Mouse (Mus musculus) macrophage (primary cell): ENCODE measurements around the gene Bves. TPM values are rescaled to one million over a fixed set of nuclear protein-coding genes. Genes with fewer than 3 reads are reported as not detected.
"Not testable (repeated sequence)": the region's sequence is repeated elsewhere in the genome, so short reads cannot be mapped to it uniquely, and the experiment has no call there.

Experiments
- H3K27ac ChIP-seq: fragments of 350-480 bp; formaldehyde crosslinking; 2 replicates; pipeline ENCODE4 v1.9.0; 2021
- H3K36me3 ChIP-seq: fragments of 350-480 bp; formaldehyde crosslinking; 2 replicates; pipeline ENCODE4 v1.9.0; 2021; ENCODE audit errors: inconsistent target
- H3K4me3 ChIP-seq: fragments of 350-480 bp; formaldehyde crosslinking; 2 replicates; pipeline ENCODE4 v1.9.0; 2021; ENCODE audit errors: inconsistent target
- H3K79me2 ChIP-seq: fragments of 350-480 bp; formaldehyde crosslinking; 2 replicates; pipeline ENCODE4 v1.9.0; 2021; ENCODE audit errors: inconsistent target
- WGBS: methylation state at CpG from one replicate; pipeline ENCODE4 v1.1.7; 2026; ENCODE audit warnings: inconsistent platforms; ENCODE audit not compliant: missing documents; 5-methylcytosine and 5-hydroxymethylcytosine counted together
- polyA plus RNA-seq: library from polyadenylated mRNA; stranded (reverse); fragments of 250-400 nt; gene quantifications from 3 replicates; pipeline ENCODE4 v1.2.4, GENCODE M21; 2018; ENCODE audit warnings: inconsistent platforms

The Bves gene
- polyA plus RNA-seq, 1 experiment from 2014 or later, result not detected

DNA sequence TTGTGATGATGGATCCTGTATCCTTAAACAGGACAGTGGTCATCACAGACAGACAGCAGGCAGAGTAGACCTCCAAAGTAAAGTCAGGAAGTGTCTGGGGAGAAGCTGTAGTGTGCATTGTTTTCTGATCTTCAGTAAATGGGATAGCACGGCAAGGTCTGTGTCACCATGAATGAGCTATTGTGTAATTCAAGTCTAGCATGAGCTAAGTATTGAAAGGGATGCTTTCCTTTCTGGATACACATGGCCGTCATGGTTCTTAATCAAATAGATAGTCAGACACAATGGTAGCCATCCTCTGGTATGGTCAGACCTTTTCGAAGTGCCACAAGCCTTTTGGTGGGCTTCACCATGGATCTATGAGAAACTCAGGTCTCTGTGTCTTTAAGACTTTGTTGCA lies 15.3 kb upstream of the Bves start:
- no peak overlapping the region for H3K4me3 ChIP-seq
- 81% methylated on average over 3 of the region's 3 CpGs for WGBS

DNA sequence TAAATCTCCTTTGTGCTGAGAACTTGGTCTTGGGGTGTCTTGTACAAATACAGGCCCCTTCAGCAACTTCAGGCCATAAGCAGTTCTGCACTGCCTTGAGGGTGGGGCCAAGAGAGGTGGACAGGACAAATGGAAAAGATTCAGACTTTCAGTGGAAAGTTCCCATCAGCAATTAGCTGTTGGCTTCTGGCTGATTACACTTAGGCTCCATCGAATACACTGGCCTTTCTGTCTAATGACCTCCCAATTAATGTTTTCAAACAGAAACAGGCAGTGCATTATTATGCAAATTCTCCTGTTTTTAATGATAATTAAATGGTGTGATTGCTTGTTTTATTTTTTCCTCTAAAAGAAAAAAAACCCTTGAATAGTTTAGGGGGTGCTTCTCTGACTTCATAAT lies 11.4 kb upstream of the Bves start:
- Histone ChIP-seq H3K4me3 (no peak overlapping the region), H3K79me2 (no peaks in the 10 kb centered on the region), H3K36me3 (no peaks in the 10 kb centered on the region), H3K27ac (no peak overlapping the region)
- WGBS, result 71% methylated on average over 1 of the region's 1 CpGs

More for the DNA sequence above, 15.3 kb upstream of the Bves start:
- no peak overlapping the region for H3K27ac ChIP-seq
- no peaks in the 10 kb centered on the region for H3K79me2 ChIP-seq
- H3K36me3 ChIP-seq, result no peaks in the 10 kb centered on the region

DNA sequence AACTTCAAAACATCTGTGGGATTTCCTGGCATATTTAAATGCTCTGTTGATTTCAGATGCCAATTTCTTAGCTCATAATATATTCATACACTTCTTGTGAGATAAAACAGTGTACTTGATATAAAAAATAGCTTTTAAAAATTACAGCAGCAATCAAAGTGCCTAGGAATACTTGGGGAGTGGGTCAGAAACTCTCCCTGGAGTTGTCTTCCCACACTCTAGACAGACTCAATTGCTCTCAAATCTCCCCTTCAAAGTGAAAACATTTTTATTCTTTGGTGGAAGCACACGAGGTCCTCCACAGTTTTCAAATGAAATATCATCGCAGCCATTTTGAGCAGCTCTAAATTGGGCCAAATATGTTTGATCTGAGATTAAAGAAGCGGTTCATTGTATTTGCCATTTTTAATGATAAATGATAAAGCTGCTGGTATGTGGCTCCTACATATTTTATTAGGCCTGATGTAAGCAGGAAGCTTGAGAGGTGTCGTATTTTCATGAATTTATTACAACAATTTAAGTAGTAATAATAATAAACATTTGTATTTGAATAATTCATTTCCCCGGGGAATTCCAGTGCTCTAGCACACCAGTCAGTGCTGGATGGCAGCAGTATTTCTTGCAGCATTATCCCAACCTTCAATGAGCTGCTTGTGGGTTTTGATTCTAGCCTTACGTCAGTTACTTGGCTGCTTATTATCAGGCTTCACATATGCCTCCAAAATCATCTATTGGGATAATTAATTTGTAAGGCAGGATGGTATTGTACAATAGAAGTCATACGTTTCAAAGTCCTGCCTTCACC lies 7.2 kb upstream of the Bves start:
- Histone ChIP-seq H3K36me3 (no peaks in the 10 kb centered on the region), H3K79me2 (no peaks in the 10 kb centered on the region), H3K4me3 (no peak overlapping the region), H3K27ac (no peak overlapping the region)
- WGBS, result 93% methylated on average over 7 of the region's 7 CpGs

DNA sequence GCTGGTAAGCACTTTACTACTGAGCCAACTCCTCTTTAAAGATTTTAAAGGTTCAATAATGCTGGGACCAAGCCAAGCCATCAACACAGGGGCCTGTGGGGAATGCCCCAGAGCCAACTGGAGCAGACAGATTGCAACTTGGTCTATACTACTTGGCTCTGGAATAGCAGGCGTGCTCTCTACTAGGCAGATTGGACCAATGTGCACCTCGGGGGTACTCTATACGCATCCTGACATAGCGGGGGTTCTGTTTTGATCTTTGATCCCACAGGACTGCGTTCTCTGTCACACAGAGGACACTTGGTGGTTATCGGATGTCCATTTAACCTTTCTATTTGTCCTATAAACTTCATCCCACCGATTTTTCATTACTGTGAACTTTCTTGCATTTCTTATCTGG lies 647 bp upstream of the Bves start:
- no peak overlapping the region for H3K4me3 ChIP-seq
- H3K79me2 ChIP-seq, result no peaks in the 10 kb centered on the region
- WGBS, result 51% methylated on average over 7 of the region's 7 CpGs
- H3K36me3 ChIP-seq, result no peaks in the 10 kb centered on the region
- H3K27ac ChIP-seq, result no peak overlapping the region

DNA sequence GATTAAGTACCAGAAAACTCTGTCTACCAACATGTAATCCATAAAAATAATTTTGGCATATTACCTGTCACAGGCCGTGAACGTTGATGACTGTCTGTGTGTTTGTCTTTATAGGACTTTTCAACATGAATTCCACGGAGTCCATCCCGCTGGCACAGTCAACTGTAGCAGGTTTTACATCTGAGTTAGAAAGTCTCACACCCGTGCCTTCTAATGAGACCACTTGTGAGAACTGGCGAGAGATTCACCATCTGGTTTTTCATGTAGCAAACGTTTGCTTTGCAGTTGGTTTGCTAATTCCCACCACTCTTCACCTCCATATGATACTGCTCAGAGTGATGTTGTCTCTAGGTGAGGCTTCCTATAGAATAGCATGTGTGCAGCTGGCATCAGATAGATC lies 3.5 kb downstream of the Bves start:
- H3K4me3 ChIP-seq, result no peak overlapping the region
- H3K36me3 ChIP-seq, result no peaks in the 10 kb centered on the region
- no peak overlapping the region for H3K27ac ChIP-seq
- no peaks in the 10 kb centered on the region for H3K79me2 ChIP-seq
- WGBS, result 80% methylated on average over 5 of the region's 7 CpGs

DNA sequence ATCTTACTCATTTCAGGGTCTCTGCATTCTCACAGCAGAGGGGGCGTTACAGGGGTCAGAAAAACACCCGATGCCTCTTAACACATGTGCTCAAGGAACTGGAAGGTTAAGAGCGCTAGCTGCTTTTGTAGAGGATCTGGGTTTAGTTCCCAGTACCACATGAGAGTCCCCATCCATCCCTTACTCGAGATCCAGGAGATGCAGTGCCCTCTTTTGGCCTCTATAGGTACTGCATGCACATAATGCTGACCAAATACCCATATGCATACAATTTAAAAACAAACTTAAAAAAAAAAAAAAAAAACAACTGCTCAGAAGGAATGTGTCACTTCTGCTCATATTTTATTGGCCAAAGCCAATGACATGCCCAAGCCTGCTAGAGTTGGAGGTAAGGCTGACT lies 8.8 kb downstream of the Bves start:
- 73% methylated on average over 4 of the region's 4 CpGs for WGBS
- Histone ChIP-seq H3K79me2 (no peaks in the 10 kb centered on the region), H3K27ac (no peak overlapping the region), H3K4me3 (no peak overlapping the region), H3K36me3 (no peaks in the 10 kb centered on the region)

DNA sequence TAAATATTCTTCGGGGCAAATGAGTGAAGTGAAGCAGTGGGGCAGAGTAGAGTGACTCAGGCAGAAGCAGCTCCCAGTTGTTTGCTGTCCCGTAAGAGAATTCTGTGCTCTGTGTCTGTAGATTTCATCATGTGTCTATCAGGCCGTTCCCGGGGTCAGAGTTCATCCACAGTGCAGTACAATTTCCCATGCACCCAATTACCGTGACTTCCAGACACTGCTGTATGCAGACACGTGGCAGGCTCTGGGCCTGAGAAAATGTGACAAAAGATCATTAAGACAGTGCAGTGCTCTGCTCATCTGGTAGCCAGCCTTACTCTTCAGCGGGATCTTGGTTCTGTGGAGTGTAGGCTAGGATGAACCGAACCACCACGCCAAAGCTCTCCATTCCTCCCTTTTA lies 9.6 kb downstream of the Bves start:
- H3K36me3 ChIP-seq, result no peaks in the 10 kb centered on the region
- no peak overlapping the region for H3K4me3 ChIP-seq
- 97% methylated on average over 9 of the region's 9 CpGs for WGBS
- H3K27ac ChIP-seq, result no peak overlapping the region
- H3K79me2 ChIP-seq, result no peaks in the 10 kb centered on the region

DNA sequence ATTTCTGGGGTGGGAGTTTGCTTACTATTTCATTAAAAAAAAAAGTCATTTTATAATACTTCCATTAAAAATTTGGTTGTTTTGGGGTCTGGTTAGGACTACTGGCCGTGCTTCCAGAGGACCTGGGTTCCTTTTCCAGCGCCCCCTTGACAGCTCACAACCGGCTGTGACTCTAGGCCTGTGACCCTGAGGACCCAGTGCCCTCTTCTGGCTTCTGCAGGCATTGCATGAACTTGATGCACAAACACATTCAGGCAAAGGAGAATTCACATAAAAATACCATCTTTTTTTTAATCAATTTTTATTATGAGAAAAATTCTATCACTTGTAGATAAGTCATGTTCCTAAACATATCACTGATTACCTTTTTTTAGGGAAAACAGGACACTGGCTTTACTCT lies 12.6 kb downstream of the Bves start:
- H3K36me3 ChIP-seq, H3K79me2 ChIP-seq, H3K4me3 ChIP-seq, H3K27ac ChIP-seq: not testable (repeated sequence)
- WGBS, result 94% methylated on average over 3 of the region's 3 CpGs

DNA sequence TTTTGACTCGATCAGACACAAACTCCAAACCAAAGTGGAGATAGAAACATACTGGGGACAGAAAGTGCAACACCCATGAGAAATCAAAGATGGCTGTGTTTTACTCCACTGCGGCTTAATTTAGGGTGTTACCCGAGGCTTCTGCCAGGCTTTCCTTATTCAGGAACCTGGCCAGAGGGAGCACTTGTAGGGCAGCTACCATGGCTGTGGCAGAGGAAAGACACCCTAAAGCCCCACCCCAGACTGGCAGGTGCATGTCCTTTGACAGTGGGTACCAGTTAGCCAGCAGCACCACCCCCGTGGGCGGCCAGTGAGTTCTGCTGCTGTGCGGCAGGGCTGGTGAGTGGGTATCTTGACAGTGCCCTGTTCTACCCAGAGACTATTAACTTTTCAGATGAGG lies 20.5 kb downstream of the Bves start:
- no peak overlapping the region for H3K27ac ChIP-seq
- no peak overlapping the region for H3K4me3 ChIP-seq
- 92% methylated on average over 6 of the region's 6 CpGs for WGBS
- H3K79me2 ChIP-seq, result no peaks in the 10 kb centered on the region
- no peaks in the 10 kb centered on the region for H3K36me3 ChIP-seq

DNA sequence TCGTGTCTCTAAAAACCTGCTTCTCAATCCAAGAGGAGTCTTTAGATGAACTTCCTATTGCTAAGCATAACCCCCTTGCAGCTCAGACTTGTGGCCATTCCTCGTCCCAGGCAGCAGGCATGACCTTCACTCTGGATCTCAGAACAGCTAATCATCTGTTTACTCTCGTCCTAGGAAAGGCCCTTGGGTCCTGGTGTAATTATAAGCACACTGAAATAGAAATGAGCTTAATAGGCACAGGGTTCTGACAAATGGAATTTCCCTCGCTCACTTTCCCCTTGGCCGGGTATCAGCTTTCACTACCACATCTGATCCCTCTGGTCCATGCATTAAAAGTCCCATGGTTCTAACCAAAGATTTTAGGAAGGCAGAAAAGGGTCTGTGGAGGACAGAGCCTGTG lies 27.8 kb downstream of the Bves start:
- Histone ChIP-seq H3K27ac (no peak overlapping the region), H3K79me2 (no peaks in the 10 kb centered on the region), H3K36me3 (no peaks in the 10 kb centered on the region), H3K4me3 (no peak overlapping the region)
- WGBS, result 73% methylated on average over 5 of the region's 5 CpGs

DNA sequence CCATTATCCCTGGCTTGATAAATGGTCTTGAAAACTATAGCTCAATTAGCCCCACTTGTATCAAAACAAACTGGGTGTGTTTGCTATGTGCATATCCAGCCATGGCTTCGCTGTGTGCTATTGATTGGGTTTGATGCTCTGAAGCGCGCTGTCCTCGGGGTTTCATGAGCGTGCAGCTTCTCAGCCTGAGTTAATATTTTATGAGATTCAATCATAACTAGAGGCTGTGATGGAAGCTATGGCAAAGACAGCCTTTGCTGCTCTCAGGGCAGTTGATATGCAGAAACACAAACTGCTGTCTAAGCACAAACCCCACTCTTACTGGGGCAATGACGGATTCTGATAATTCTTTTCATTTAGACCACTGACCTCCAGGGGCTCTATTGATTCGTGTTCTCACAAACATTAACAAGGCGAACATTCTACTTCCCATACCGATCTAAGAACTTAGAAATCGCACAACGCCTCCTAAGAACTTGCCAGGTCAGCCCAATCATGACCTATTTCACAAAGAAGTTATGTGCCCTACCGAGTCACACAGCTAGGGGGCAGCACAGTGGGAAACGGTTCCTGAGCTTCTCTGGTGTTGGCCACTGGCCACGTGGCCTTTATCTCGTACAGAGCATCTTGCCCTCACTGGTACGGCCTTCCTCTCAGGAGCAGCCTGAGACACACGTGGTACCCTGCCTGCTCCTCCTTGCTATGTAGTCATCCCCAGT lies 31.6 kb downstream of the Bves start:
- H3K36me3 ChIP-seq, result no peaks in the 10 kb centered on the region
- WGBS, result 86% methylated on average over 17 of the region's 17 CpGs
- H3K4me3 ChIP-seq, result no peak overlapping the region
- no peaks in the 10 kb centered on the region for H3K79me2 ChIP-seq
- H3K27ac ChIP-seq, result no peak overlapping the region

DNA sequence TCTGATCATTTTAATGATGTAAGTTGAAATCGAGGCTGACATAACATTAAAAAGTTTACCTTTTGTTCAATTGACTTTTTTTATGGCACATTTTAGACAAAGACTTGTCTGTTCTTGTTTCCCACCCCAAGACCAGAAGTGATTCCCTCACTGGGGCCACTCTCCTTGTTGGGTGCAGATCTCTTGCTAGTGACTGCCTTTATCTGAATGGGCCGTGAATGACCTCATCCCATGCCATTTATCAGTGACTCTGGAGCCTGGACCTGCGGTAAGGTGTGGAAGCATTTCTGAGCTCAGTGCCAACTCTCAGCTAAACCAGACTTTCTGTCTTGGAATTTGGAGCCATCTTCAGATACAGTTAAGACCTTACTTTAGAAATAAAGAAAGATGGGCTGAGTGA lies 34.1 kb downstream of the Bves start:
- Histone ChIP-seq H3K36me3 (no peaks in the 10 kb centered on the region), H3K4me3 (no peak overlapping the region), H3K27ac (no peak overlapping the region), H3K79me2 (no peaks in the 10 kb centered on the region)
- 89% methylated on average over 3 of the region's 3 CpGs for WGBS

DNA sequence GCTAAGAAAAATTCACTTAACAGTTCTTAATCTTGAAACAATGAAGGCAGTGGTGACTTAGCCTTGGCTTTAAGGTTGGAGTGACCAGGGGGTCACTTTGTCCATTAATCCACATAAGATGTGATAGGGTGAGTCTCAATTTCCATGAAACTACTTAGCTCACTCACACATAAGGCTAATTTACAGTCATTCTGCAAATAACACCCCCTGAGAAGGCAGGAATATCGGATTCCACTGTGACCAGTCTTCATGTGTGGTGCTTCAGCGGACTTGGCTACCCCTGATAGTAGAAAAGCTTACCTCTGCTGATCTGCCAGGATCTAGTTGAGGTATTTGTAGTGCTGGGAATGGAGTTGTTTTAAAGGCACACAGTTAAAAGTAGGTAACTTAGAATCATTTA lies 35.0 kb downstream of the Bves start:
- Histone ChIP-seq H3K36me3 (no peaks in the 10 kb centered on the region), H3K27ac (no peak overlapping the region), H3K79me2 (no peaks in the 10 kb centered on the region), H3K4me3 (no peak overlapping the region)
- WGBS, result 88% methylated on average over 2 of the region's 2 CpGs

DNA sequence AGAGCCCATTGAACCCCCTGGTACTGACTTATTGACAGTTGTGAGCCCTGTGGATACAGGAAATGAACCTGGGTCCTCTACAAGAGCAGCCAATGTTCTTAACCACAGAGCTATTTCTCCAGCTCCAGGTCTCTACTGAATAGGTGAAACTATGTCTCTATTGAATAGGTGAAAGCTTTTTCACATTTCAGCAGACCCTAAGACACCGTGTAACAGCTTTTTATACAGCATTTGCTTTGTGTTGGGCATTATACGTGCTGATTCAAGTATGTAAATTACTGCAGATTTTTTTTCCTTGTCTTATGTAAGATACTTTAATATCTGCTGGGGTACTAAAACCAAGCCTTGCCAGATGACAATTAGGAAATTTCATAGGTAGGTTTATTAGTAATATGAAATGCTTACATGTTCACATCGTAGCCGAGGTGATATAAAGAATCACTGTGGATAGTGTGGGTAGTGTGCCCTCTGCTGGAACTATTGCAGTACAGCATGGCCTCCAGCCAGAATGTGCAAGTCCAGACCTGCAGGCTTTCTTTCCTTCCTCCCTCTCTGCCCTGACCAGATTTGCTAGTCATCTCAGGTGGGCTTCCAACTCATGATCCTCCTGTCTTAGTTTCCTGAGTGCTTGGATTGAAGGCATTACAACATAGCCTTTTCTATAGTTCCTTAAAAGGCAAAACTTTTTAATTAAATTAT lies 37.6 kb downstream of the Bves start:
- 45% methylated on average over 4 of the region's 4 CpGs for WGBS
- no peaks in the 10 kb centered on the region for H3K79me2 ChIP-seq
- no peaks in the 10 kb centered on the region for H3K36me3 ChIP-seq
- no peak overlapping the region for H3K27ac ChIP-seq
- no peak overlapping the region for H3K4me3 ChIP-seq

DNA sequence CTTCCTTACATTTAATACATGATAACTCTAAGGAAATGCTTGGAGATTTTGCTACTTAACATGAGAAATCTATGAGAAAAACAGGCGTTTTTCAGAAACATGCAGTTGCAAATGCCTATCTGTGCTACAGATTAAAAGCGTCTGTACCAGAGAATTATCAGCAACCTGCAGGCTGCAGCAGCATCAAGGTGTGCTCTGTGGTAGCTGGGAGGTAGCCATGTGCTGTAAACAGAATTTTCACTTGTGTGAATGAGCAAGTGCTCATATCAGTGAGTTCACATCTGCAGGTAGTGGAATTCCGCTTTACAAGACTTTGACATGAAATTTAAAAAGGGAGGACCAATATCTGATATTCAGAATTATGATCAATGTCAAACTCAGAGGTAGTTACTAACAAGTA lies 42.7 kb downstream of the Bves start:
- Histone ChIP-seq H3K27ac (no peak overlapping the region), H3K36me3 (no peaks in the 10 kb centered on the region), H3K4me3 (no peak overlapping the region), H3K79me2 (no peaks in the 10 kb centered on the region)
- 89% methylated on average over 3 of the region's 3 CpGs for WGBS
